Mouse (Mus musculus) granulocyte monocyte progenitor cell, adult 5-6 weeks (primary cell): Measurements from ENCODE around the gene S100a8. TPM values are rescaled to one million over a fixed set of nuclear protein-coding genes. Genes with fewer than 3 reads are reported as not detected.

Source experiments
- ATAC-seq: replicated peaks from 2 replicates; pipeline ENCODE4 v1.8.0; 2016; ENCODE audit warnings: mild to moderate bottlenecking, moderate TSS enrichment, inconsistent platforms; ENCODE audit not compliant: poor library complexity, severe bottlenecking
- total RNA-seq, 2 experiments: library from RNA; stranded (forward) in 1 of 2; stranded (reverse) in 1 of 2; fragments of 200-712, 200-1000 nt in 1 of 2; fragments of >200 nt in 1 of 2; fragmentation: Nextera tagmentation in 1 of 2; gene quantifications; 2 replicates each; pipeline ENCODE4 v1.2.3; 2014 to 2017

The S100a8 gene
- total RNA-seq, 2 experiments from 2014 or later: 679 to 895 TPM

DNA sequence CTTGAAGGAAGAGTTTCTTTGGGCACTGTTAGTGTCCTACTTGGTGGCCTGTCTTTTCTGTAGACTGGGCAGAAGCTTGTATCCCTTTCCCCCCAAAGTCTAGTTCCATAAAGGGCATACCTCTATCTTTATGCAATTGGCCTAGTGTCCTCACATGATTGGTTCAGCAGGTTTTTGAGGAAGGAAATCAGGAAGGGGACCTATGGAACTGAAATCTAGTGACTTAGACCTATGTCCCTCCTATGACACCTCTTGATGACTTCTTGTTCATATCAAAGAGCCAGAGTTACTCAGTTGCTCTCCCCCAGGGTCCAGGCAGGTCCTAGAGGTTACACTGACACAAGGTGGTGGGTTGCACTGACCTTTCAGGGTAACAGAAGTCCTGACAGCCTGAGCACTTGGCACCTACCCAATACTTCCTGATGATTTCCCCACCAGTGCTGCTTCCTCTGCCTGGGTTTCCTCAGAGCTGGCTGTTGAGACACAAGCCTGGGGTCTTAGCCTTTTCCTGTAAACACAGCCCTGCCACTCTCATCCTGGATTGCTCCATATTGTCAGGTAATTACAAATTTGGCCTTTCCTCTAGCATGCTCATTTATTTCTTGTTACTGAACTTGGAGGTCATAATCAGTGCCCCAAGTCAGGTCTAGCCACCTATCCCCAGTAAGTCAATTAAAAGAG is 9.3 kb upstream of the S100a8 start:
- peak; percentile 83 for ATAC-seq

GRCm38 (mm10) chr3:90664219-90664618 is 4.6 kb upstream of the S100a8 start:
- no peak for ATAC-seq

DNA sequence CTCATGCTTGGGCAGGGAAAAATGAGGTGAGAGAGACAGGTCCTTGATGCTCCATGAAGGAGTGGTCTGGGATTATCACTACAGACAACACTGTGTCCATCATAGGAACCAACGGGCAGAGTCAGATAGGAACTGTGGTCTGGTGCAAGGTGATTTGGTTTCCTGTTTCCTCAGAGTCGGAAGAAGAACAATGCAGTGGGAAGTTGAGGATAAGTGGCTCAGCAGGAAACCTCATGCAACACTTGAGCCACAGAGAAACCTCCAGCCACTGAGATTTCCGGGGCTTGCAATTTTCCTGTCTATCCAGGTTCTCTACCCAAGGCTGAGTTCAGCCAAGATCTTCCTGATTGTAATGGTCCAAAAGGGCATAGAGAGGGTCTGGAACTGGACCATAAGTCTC is 9.9 kb downstream of the S100a8 start:
- ATAC-seq: peak; percentile 71

- ATAC-seq: no peak
Observed at GRCm38 (mm10) chr3:90683929-90684328, 15.2 kb downstream of the S100a8 start.

- peak; percentile 84 for ATAC-seq
Observed at GRCm38 (mm10) chr3:90686835-90687234, 18.1 kb downstream of the S100a8 start.

DNA sequence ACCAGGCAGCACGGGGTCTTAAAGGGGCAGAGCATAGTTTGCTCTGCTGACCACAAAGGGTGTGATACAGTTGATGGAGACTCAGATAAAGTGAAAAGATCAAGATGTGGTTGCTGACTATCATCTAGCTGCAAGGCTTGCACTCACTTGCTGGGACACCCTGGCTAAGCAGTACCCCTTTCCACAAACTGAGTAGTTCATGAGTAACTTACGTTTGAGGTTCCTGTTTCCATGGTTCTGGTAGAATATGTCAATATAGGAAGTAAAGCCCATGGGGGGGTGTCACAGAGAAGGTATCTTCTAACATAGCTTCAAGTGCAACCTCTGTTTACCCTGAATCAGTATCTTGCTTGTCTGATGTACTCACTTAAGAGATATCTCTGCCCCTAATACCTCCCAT is 24.7 kb downstream of the S100a8 start:
- ATAC-seq: peak; percentile 84

- peak; percentile 90 for ATAC-seq
Observed at GRCm38 (mm10) chr3:90695613-90696012, 26.8 kb downstream of the S100a8 start, which contains the start of gene S100a9. TSS of gene S100a9 (minus strand) at chr3:90695721.

DNA sequence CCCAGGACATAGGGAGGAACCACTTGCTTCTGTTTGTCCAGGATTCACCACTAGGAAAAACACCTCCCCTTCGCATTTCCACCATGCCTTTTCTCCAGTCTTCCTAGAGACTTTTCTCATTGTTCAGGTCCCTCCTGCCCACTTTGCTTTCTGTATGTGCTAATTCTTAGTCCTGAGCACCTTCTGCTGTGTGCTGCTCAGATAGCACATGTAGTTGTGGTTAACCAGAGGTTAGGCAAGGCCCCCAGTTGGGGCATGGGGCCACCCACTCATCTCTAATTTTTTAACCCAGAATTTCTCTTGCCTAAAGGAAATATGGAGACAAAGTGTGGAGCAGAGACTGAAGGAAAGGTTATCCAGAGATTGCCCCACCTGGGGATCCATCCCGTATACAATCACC is 33.5 kb downstream of the S100a8 start:
- ATAC-seq: peak; percentile 74

DNA sequence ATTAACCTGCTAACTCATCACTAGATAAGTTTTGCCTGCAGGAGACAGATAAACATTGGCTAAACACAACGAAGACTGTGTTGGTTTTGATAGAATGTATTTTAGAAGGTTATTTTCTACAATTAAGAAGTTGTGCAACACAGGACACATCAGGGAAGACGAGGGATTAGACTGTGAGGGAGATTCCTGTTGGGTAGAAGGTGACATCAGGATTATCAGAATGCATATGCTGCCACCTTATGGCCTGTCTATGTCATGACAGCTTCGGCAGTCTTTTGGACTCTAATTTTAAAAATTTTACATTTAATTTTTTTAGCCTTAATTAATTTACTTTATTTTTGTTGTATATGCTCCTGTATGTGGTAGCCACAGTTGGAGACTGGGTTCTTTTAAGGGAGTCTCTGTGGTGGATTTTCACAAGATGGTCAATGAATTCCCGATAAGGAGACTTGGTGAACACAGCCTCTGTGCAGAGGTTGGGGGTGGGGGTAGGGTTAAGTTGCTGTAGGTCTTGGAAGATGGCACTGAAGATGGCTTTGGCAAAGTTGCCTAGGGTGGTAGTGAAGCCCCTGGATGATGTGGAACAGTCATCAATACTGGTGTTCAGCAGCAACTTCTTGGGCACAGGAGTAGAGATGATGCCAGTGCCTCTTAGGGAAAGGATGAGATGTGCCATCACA is 39.9 kb downstream of the S100a8 start:
- ATAC-seq: peak; percentile 87

DNA sequence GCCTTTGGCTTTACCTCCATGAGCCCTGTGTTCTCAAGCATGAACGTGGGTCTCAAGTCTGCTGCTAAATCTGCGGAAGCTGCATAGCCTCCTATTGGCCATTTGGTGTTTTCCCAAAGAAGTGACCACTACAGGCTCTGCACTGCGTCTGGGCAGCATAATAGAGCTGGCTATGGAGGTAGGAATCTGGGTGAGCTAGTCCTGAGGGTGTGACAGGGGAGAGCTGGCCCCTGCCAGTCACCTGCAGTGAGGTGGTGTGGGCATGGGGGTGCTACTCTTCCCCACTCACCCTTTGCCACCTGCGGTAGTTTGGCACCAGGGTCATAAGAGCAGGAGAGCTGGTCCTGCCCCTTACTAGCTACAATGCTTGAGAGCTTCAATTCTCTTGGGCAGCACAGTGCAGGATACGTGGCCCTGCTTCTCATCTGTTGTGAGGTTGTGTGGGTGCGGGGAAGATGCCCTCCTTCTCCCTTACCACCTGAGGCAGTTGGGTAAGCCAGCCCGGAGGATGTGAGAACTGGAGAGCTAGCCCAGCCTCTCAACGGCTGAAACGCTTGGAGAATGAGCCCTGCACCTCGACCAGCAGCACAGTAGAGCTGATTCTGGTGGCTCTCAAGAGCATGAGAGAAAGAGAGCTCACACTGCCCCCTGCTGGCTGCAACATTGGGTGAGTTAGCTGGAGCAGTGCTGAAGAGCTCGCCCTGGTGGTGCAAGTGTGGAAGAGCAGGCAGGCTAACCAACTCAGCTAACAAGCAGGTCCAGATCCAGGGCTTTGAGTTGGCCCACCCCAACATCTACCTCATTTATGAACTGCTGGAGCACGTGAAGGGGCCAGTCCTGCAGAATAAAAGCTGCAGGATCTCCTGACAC is 41.0 kb downstream of the S100a8 start:
- ATAC-seq: peak; percentile 99

Other genes starting within 250 kb of the S100a8 start
- 29.3 and 47.1 TPM in 2 replicates for gene Ints3, start 235.4 kb upstream of the S100a8 start, total RNA-seq (2014; fragmentation: Nextera tagmentation)
- 18.4 and 25.9 TPM in 2 replicates for gene Ints3, start 235.4 kb upstream of the S100a8 start, total RNA-seq (2017)
- gene Npr1, start 203.1 kb upstream of the S100a8 start, total RNA-seq (2014; fragmentation: Nextera tagmentation): 0.82 TPM in 1 of 2 replicates, not detected in the other
- gene Npr1, start 203.1 kb upstream of the S100a8 start, total RNA-seq (2017): not detected in 2 replicates
- gene Ilf2, start 192.9 kb upstream of the S100a8 start, total RNA-seq (2014; fragmentation: Nextera tagmentation): 120 and 128 TPM in 2 replicates
- gene Ilf2, start 192.9 kb upstream of the S100a8 start, total RNA-seq (2017): 176 and 204 TPM in 2 replicates
- 31.7 and 47.1 TPM in 2 replicates for gene Snapin, start 177.9 kb upstream of the S100a8 start, total RNA-seq (2014; fragmentation: Nextera tagmentation)
- 35.5 and 44.1 TPM in 2 replicates for gene Snapin, start 177.9 kb upstream of the S100a8 start, total RNA-seq (2017)
- 97.6 and 127 TPM in 2 replicates for gene Chtop, start 159.5 kb upstream of the S100a8 start, total RNA-seq (2014; fragmentation: Nextera tagmentation)
- 93.2 and 107 TPM in 2 replicates for gene Chtop, start 159.5 kb upstream of the S100a8 start, total RNA-seq (2017)
- gene S100a1, start 154.6 kb upstream of the S100a8 start, total RNA-seq (2014; fragmentation: Nextera tagmentation): 106 and 130 TPM in 2 replicates
- 119 and 162 TPM in 2 replicates for gene S100a1, start 154.6 kb upstream of the S100a8 start, total RNA-seq (2017)
- gene S100a13, start 154.5 kb upstream of the S100a8 start, total RNA-seq (2014; fragmentation: Nextera tagmentation): 60.2 and 62.1 TPM in 2 replicates
- 73.2 and 77.0 TPM in 2 replicates for gene S100a13, start 154.5 kb upstream of the S100a8 start, total RNA-seq (2017)
- gene S100a14, start 142.1 kb upstream of the S100a8 start, total RNA-seq (2014; fragmentation: Nextera tagmentation): not detected in 2 replicates
- not detected in 2 replicates for gene S100a14, start 142.1 kb upstream of the S100a8 start, total RNA-seq (2017)
- not detected in 2 replicates for gene S100a16, start 131.7 kb upstream of the S100a8 start, total RNA-seq (2014; fragmentation: Nextera tagmentation)
- not detected in 2 replicates for gene S100a16, start 131.7 kb upstream of the S100a8 start, total RNA-seq (2017)
- gene S100a3, start 108.4 kb upstream of the S100a8 start, total RNA-seq (2014; fragmentation: Nextera tagmentation): not detected in 2 replicates
- gene S100a3, start 108.4 kb upstream of the S100a8 start, total RNA-seq (2017): not detected in 2 replicates
- not detected in 2 replicates for gene S100a2, start 78.7 kb upstream of the S100a8 start, total RNA-seq (2014; fragmentation: Nextera tagmentation)
- gene S100a2, start 78.7 kb upstream of the S100a8 start, total RNA-seq (2017): not detected in 2 replicates
- not detected in 2 replicates for gene Gm42674, start 67.1 kb upstream of the S100a8 start, total RNA-seq (2014; fragmentation: Nextera tagmentation)
- not detected in 2 replicates for gene Gm42674, start 67.1 kb upstream of the S100a8 start, total RNA-seq (2017)
- 20.4 and 46.6 TPM in 2 replicates for gene S100a4, start 65.2 kb upstream of the S100a8 start, total RNA-seq (2014; fragmentation: Nextera tagmentation)
- 21.0 and 41.8 TPM in 2 replicates for gene S100a4, start 65.2 kb upstream of the S100a8 start, total RNA-seq (2017)
- gene S100a5, start 60.5 kb upstream of the S100a8 start, total RNA-seq (2014; fragmentation: Nextera tagmentation): not detected in 2 replicates
- gene S100a5, start 60.5 kb upstream of the S100a8 start, total RNA-seq (2017): not detected in 2 replicates
- 3.6 and 13.4 TPM in 2 replicates for gene S100a6, start 56.1 kb upstream of the S100a8 start, total RNA-seq (2014; fragmentation: Nextera tagmentation)
- gene S100a6, start 56.1 kb upstream of the S100a8 start, total RNA-seq (2017): 13.0 and 18.6 TPM in 2 replicates
- gene S100a7a, start 15.0 kb upstream of the S100a8 start, total RNA-seq (2014; fragmentation: Nextera tagmentation): not detected in 2 replicates
- gene S100a7a, start 15.0 kb upstream of the S100a8 start, total RNA-seq (2017): not detected in 2 replicates
- 129 and 333 TPM in 2 replicates for gene S100a9, start 26.7 kb downstream of the S100a8 start, total RNA-seq (2014; fragmentation: Nextera tagmentation)
- gene S100a9, start 26.7 kb downstream of the S100a8 start, total RNA-seq (2017): 894 and 951 TPM in 2 replicates
- gene Pglyrp4, start 57.9 kb downstream of the S100a8 start, total RNA-seq (2014; fragmentation: Nextera tagmentation): not detected in 2 replicates
- not detected in 2 replicates for gene Pglyrp4, start 57.9 kb downstream of the S100a8 start, total RNA-seq (2017)
- gene Gm5849, start 108.9 kb downstream of the S100a8 start, total RNA-seq (2014; fragmentation: Nextera tagmentation): not detected in 2 replicates
- not detected in 2 replicates for gene Gm5849, start 108.9 kb downstream of the S100a8 start, total RNA-seq (2017)